Mouse (Mus musculus): ENCODE data around the gene Slc9a8. TPM values are rescaled to one million over a fixed set of nuclear protein-coding genes. Genes with fewer than 3 reads are reported as not detected.

Gene Slc9a8
- 21.3 TPM for polyA plus RNA-seq (2014; fragmentation: Illumina TruSeq; extraction: RNeasy Lipid Tissue Mini Kit (QIAGEN cat#74804); ENCODE audit: low read depth, low replicate concordance)

GRCm38 (mm10) chr2:167421330-167422149 is at the start of gene Slc9a8:
Slc9a8 (plus strand) TSS chr2:167421712.

GRCm38 (mm10) chr2:167491757-167492708 is 70.5 kb downstream of the Slc9a8 start, which contains the start of gene Rnf114:
Rnf114 (plus strand) TSS chr2:167492645.

GRCm38 (mm10) chr2:167492713-167493636 is 71.5 kb downstream of the Slc9a8 start, which contains the start of gene Spata2:
Spata2 (minus strand) TSS chr2:167492887.

Other genes with a start within 250 kb of the Slc9a8 start
- 0.73 TPM for gene Kcnb1, start 231.6 kb upstream of the Slc9a8 start, polyA plus RNA-seq (2014; fragmentation: Illumina TruSeq; extraction: RNeasy Lipid Tissue Mini Kit (QIAGEN cat#74804); ENCODE audit: low read depth, low replicate concordance)
- 0.62 TPM for gene Ptgis, start 181.1 kb upstream of the Slc9a8 start, polyA plus RNA-seq (2014; fragmentation: Illumina TruSeq; extraction: RNeasy Lipid Tissue Mini Kit (QIAGEN cat#74804); ENCODE audit: low read depth, low replicate concordance)
- gene B4galt5, start 72.5 kb upstream of the Slc9a8 start, polyA plus RNA-seq (2014; fragmentation: Illumina TruSeq; extraction: RNeasy Lipid Tissue Mini Kit (QIAGEN cat#74804); ENCODE audit: low read depth, low replicate concordance), result 1.4 TPM
- gene Rnf114, start 70.9 kb downstream of the Slc9a8 start, polyA plus RNA-seq (2014; fragmentation: Illumina TruSeq; extraction: RNeasy Lipid Tissue Mini Kit (QIAGEN cat#74804); ENCODE audit: low read depth, low replicate concordance), result 19.2 TPM
- 3.0 TPM for gene Spata2, start 71.2 kb downstream of the Slc9a8 start, polyA plus RNA-seq (2014; fragmentation: Illumina TruSeq; extraction: RNeasy Lipid Tissue Mini Kit (QIAGEN cat#74804); ENCODE audit: low read depth, low replicate concordance)
- gene Snai1, start 116.5 kb downstream of the Slc9a8 start, polyA plus RNA-seq (2014; fragmentation: Illumina TruSeq; extraction: RNeasy Lipid Tissue Mini Kit (QIAGEN cat#74804); ENCODE audit: low read depth, low replicate concordance), result 0.17 TPM
- 37.9 TPM for gene Ube2v1, start 210.4 kb downstream of the Slc9a8 start, polyA plus RNA-seq (2014; fragmentation: Illumina TruSeq; extraction: RNeasy Lipid Tissue Mini Kit (QIAGEN cat#74804); ENCODE audit: low read depth, low replicate concordance)
- gene Gm20431, start 239.8 kb downstream of the Slc9a8 start, polyA plus RNA-seq (2014; fragmentation: Illumina TruSeq; extraction: RNeasy Lipid Tissue Mini Kit (QIAGEN cat#74804); ENCODE audit: low read depth, low replicate concordance), result not detected